Mouse (Mus musculus): ENCODE data around the gene Rhox6. TPM values are rescaled to one million over a fixed set of nuclear protein-coding genes. Genes with fewer than 3 reads are reported as not detected.
"Not testable (repeated sequence)": the region's sequence is repeated elsewhere in the genome, so short reads cannot be mapped to it uniquely, and the experiment has no call there.

Gene Rhox6
- not detected for total RNA-seq (2022)

DNA sequence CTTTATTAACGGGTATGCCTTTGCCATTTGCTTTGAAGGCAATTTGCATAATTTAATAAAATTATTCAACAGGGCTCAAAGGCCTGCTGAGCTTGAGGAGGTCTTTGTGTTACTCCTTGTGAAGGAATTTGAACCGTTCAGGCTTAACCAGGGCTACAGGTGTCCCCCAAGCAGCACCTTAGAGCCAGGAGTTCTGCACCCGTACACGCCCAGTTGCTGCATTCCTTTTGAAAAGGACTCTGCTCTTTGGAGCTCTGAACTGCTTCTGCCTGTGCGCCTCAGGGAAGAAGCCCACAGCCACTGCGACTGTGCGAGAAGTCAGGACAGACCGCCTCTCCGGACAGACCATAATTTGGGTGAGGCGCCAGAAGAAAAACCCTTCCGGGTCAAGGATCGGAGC is at the start of gene Rhox6:
Gene Rhox6, plus strand, starts transcription at position 301 of the 400 bp plus-strand sequence.
- not testable (repeated sequence) for DNase-seq (ENCODE audit: low spot score)

- no peak for DNase-seq (ENCODE audit: low spot score)
These were observed 19.2 kb upstream of the Rhox6 start for GRCm38 (mm10) chrX:37807286-37808080.

DNA sequence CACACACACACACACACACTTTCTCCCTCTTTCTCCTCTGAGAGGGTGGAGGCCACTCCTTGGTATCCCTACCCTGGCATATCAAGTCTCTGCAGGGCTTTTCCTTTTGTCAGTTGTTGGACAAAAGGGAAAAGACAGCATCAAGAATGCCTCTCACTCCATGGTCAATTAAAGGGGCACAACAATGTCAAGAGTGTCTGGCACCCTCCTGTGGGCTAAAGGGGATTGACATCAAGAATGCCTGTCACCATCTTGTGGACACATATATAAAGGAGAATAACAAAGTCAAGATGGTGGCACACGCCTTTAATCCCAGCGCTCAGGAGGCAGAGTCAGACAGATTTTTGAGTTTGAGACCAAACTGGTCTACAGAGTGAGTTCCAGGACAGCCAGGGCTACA is 17.3 kb upstream of the Rhox6 start:
- DNase-seq (ENCODE audit: low spot score): no peak

- no peak for DNase-seq (ENCODE audit: low spot score)
These were observed 15.5 kb upstream of the Rhox6 start for GRCm38 (mm10) chrX:37811179-37811578.

- no peak for DNase-seq (ENCODE audit: low spot score)
These were observed 11.0 kb upstream of the Rhox6 start for GRCm38 (mm10) chrX:37815665-37816064.

- DNase-seq (ENCODE audit: low spot score): not testable (repeated sequence)
These were observed 4.7 kb downstream of the Rhox6 start, which contains the start of gene Rhox7a for GRCm38 (mm10) chrX:37831386-37831785. TSS of gene Rhox7a (plus strand) at chrX:37831686.

GRCm38 (mm10) chrX:37871641-37872040 is 44.9 kb downstream of the Rhox6 start:
- DNase-seq (ENCODE audit: low spot score): no peak

DNA sequence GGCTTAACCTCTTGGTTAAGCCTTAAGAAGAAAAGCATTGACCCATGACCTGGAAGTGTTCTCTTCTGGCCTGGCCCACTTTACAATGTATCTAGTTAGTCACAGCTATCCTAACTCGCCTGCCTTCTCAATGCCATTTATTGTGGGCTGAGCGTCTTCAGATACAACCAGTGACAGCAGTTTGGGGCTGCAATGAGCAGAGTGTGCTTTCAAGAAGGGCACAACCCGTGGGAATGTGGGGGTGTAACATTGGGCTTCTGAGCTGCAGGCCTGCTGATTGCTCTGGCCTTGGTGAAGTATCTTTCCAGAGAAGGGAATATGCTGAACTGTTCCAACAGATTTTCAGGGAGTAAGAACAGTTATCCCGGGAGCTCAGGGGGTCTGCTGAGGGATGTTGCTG is 52.1 kb downstream of the Rhox6 start, which contains the start of gene Rhox8:
Gene Rhox8, minus strand, starts transcription at position 101 of the 400 bp plus-strand sequence.
- DNase-seq (ENCODE audit: low spot score): no peak

Other genes starting within 250 kb of the Rhox6 start
- not detected for gene Rhox3f, start 245.9 kb upstream of the Rhox6 start, total RNA-seq (2022)
- not detected for gene Rhox4f, start 219.2 kb upstream of the Rhox6 start, total RNA-seq (2022)
- gene Rhox3g, start 198.3 kb upstream of the Rhox6 start, total RNA-seq (2022): not detected
- gene Rhox2g, start 183.4 kb upstream of the Rhox6 start, total RNA-seq (2022): not detected
- gene Rhox4g, start 175.6 kb upstream of the Rhox6 start, total RNA-seq (2022): not detected
- not detected for gene Rhox3h, start 158.1 kb upstream of the Rhox6 start, total RNA-seq (2022)
- under 1 TPM in 2 of 4 experiments, not detected in 2; 0.63 to 0.72 TPM for gene Rhox2h, start 153.6 kb upstream of the Rhox6 start, total RNA-seq (2022)
- 1 to 10 TPM in 3 of 4 experiments, under 1 TPM in 1; 0.60 to 3.8 (median 1.6) TPM for gene Rhox5, start 22.1 kb upstream of the Rhox6 start, total RNA-seq (2022)
- not detected for gene Rhox7a, start 4.8 kb downstream of the Rhox6 start, total RNA-seq (2022)
- gene Rhox8, start 52.0 kb downstream of the Rhox6 start, total RNA-seq (2022): not detected
- not detected for gene Rhox7b, start 70.3 kb downstream of the Rhox6 start, total RNA-seq (2022)
- not detected for gene Rhox9, start 74.9 kb downstream of the Rhox6 start, total RNA-seq (2022)
- gene Btg1-ps1, start 191.9 kb downstream of the Rhox6 start, total RNA-seq (2022): not detected
- not detected for gene Btg1-ps2, start 216.2 kb downstream of the Rhox6 start, total RNA-seq (2022)
- gene Rhox10, start 239.6 kb downstream of the Rhox6 start, total RNA-seq (2022): not detected

Measured in heart, adult 8-10 months (tissue).